Mouse (Mus musculus): Measurements from ENCODE around the gene Ifnk. TPM values are rescaled to one million over a fixed set of nuclear protein-coding genes. Genes with fewer than 3 reads are reported as not detected.
A peak's percentile ranks its signal among the peaks of the same experiment; 100 is the strongest.

The Ifnk gene
- total and polyA plus RNA-seq, 2 experiments: not detected

- no peak overlapping the region for H3K27ac ChIP-seq (replicated peaks; ENCODE audit: insufficient read depth, low read depth, low read length)
- peaks cover 23% of the 10 kb centered on the region; the same call in 1 of the 2 replicates for H3K79me2 ChIP-seq (ENCODE audit: control insufficient read depth, insufficient read depth, low read length)
- H3K9ac ChIP-seq (ENCODE audit: low read depth, low read length): no peak overlapping the region
- DNase-seq (ENCODE audit: extremely low read depth, low read depth, low spot score): no peak
- no peaks in the 10 kb centered on the region for H3K27me3 ChIP-seq (ENCODE audit: control insufficient read depth, insufficient read depth, low read length)
- TF ChIP-seq CTCF (IDR thresholded peaks at IDR 0.05; ENCODE audit: low read depth, low read length): no peak
- TF ChIP-seq POLR2A (IDR thresholded peaks at IDR 0.05; ENCODE audit: extremely low read depth, insufficient read depth, low read length): no peak
- H3K4me3 ChIP-seq (ENCODE audit: insufficient read depth, low read depth, low read length): no peak overlapping the region
- H3K4me1 ChIP-seq (ENCODE audit: control insufficient read depth, insufficient read depth, low read length): peaks cover 35% of the 10 kb centered on the region
- 92% methylated on average over 4 of the region's 4 CpGs for WGBS
- H3K36me3 ChIP-seq (ENCODE audit: control insufficient read depth, insufficient read depth, low read length): no peaks in the 10 kb centered on the region
These were observed 20.3 kb upstream of the Ifnk start for GRCm38 (mm10) chr4:35131592-35131991.

GRCm38 (mm10) chr4:35133411-35133810, 18.4 kb upstream of the Ifnk start:
- peaks cover 33% of the 10 kb centered on the region; the same call in 1 of the 2 replicates for H3K79me2 ChIP-seq (ENCODE audit: control insufficient read depth, insufficient read depth, low read length)
- peaks cover 32% of the 10 kb centered on the region for H3K4me1 ChIP-seq (ENCODE audit: control insufficient read depth, insufficient read depth, low read length)
- TF ChIP-seq POLR2A (IDR thresholded peaks at IDR 0.05; ENCODE audit: extremely low read depth, insufficient read depth, low read length) (no peak), CTCF (IDR thresholded peaks at IDR 0.05; ENCODE audit: low read depth, low read length) (peak; percentile 7; the same call in 1 of the 2 replicates)
- H3K36me3 ChIP-seq (ENCODE audit: control insufficient read depth, insufficient read depth, low read length): no peaks in the 10 kb centered on the region
- peak; percentile 89 for DNase-seq (ENCODE audit: extremely low read depth, low read depth, low spot score)
- no peaks in the 10 kb centered on the region for H3K27me3 ChIP-seq (ENCODE audit: control insufficient read depth, insufficient read depth, low read length)
- peak overlapping the region; percentile 80 for H3K27ac ChIP-seq (replicated peaks; ENCODE audit: insufficient read depth, low read depth, low read length)
- WGBS: 42% methylated on average over 4 of the region's 4 CpGs
- H3K4me3 ChIP-seq (ENCODE audit: insufficient read depth, low read depth, low read length): no peak overlapping the region
- 0 out of 2 replicates have a peak overlapping the region, but pooled peaks have one; percentile 30 for H3K9ac ChIP-seq (ENCODE audit: low read depth, low read length)

GRCm38 (mm10) chr4:35134846-35135611, 16.8 kb upstream of the Ifnk start:
- no peaks in the 10 kb centered on the region for H3K27me3 ChIP-seq (ENCODE audit: control insufficient read depth, insufficient read depth, low read length)
- TF ChIP-seq POLR2A (IDR thresholded peaks at IDR 0.05; ENCODE audit: extremely low read depth, insufficient read depth, low read length) (no peak), CTCF (IDR thresholded peaks at IDR 0.05; ENCODE audit: low read depth, low read length) (no peak)
- DNase-seq (ENCODE audit: extremely low read depth, low read depth, low spot score): peak; percentile 82
- peak overlapping the region; percentile 59 for H3K27ac ChIP-seq (replicated peaks; ENCODE audit: insufficient read depth, low read depth, low read length)
- peaks cover 28% of the 10 kb centered on the region for H3K79me2 ChIP-seq (ENCODE audit: control insufficient read depth, insufficient read depth, low read length)
- H3K4me3 ChIP-seq (ENCODE audit: insufficient read depth, low read depth, low read length): no peak overlapping the region
- H3K4me1 ChIP-seq (ENCODE audit: control insufficient read depth, insufficient read depth, low read length): peaks cover 32% of the 10 kb centered on the region
- H3K9ac ChIP-seq (ENCODE audit: low read depth, low read length): no peak overlapping the region
- no peaks in the 10 kb centered on the region for H3K36me3 ChIP-seq (ENCODE audit: control insufficient read depth, insufficient read depth, low read length)
- WGBS: 35% methylated on average over 15 of the region's 15 CpGs

- H3K36me3 ChIP-seq (ENCODE audit: control insufficient read depth, insufficient read depth, low read length): no peaks in the 10 kb centered on the region
- TF ChIP-seq POLR2A (IDR thresholded peaks at IDR 0.05; ENCODE audit: extremely low read depth, insufficient read depth, low read length) (no peak), CTCF (IDR thresholded peaks at IDR 0.05; ENCODE audit: low read depth, low read length) (no peak)
- peaks cover 32% of the 10 kb centered on the region for H3K4me1 ChIP-seq (ENCODE audit: control insufficient read depth, insufficient read depth, low read length)
- 38% methylated on average over 4 of the region's 4 CpGs for WGBS
- no peak overlapping the region for H3K9ac ChIP-seq (ENCODE audit: low read depth, low read length)
- no peaks in the 10 kb centered on the region for H3K27me3 ChIP-seq (ENCODE audit: control insufficient read depth, insufficient read depth, low read length)
- DNase-seq (ENCODE audit: extremely low read depth, low read depth, low spot score): peak; percentile 34
- peak overlapping the region; percentile 37 for H3K27ac ChIP-seq (replicated peaks; ENCODE audit: insufficient read depth, low read depth, low read length)
- H3K4me3 ChIP-seq (ENCODE audit: insufficient read depth, low read depth, low read length): no peak overlapping the region
- H3K79me2 ChIP-seq (ENCODE audit: control insufficient read depth, insufficient read depth, low read length): peaks cover 30% of the 10 kb centered on the region
These were observed 16.1 kb upstream of the Ifnk start for GRCm38 (mm10) chr4:35135806-35136205.

GRCm38 (mm10) chr4:35136996-35137395, 14.9 kb upstream of the Ifnk start:
- H3K36me3 ChIP-seq (ENCODE audit: control insufficient read depth, insufficient read depth, low read length): no peaks in the 10 kb centered on the region; the same call in 1 of the 2 replicates
- DNase-seq (ENCODE audit: extremely low read depth, low read depth, low spot score): no peak
- H3K27ac ChIP-seq (replicated peaks; ENCODE audit: insufficient read depth, low read depth, low read length): no peak overlapping the region
- WGBS: 84% methylated on average over 8 of the region's 8 CpGs
- H3K27me3 ChIP-seq (ENCODE audit: control insufficient read depth, insufficient read depth, low read length): no peaks in the 10 kb centered on the region
- no peak overlapping the region for H3K9ac ChIP-seq (ENCODE audit: low read depth, low read length)
- peaks cover 28% of the 10 kb centered on the region for H3K79me2 ChIP-seq (ENCODE audit: control insufficient read depth, insufficient read depth, low read length)
- H3K4me1 ChIP-seq (ENCODE audit: control insufficient read depth, insufficient read depth, low read length): peaks cover 29% of the 10 kb centered on the region
- H3K4me3 ChIP-seq (ENCODE audit: insufficient read depth, low read depth, low read length): no peak overlapping the region
- TF ChIP-seq POLR2A (IDR thresholded peaks at IDR 0.05; ENCODE audit: extremely low read depth, insufficient read depth, low read length) (no peak), CTCF (IDR thresholded peaks at IDR 0.05; ENCODE audit: low read depth, low read length) (no peak)

GRCm38 (mm10) chr4:35138077-35138476, 13.8 kb upstream of the Ifnk start:
- Histone ChIP-seq H3K36me3 (ENCODE audit: control insufficient read depth, insufficient read depth, low read length) (no peaks in the 10 kb centered on the region; the same call in 1 of the 2 replicates), H3K4me1 (ENCODE audit: control insufficient read depth, insufficient read depth, low read length) (peaks cover 27% of the 10 kb centered on the region), H3K9ac (ENCODE audit: low read depth, low read length) (no peak overlapping the region), H3K4me3 (ENCODE audit: insufficient read depth, low read depth, low read length) (no peak overlapping the region), H3K79me2 (ENCODE audit: control insufficient read depth, insufficient read depth, low read length) (peaks cover 26% of the 10 kb centered on the region), H3K27me3 (ENCODE audit: control insufficient read depth, insufficient read depth, low read length) (no peaks in the 10 kb centered on the region), H3K27ac (replicated peaks; ENCODE audit: insufficient read depth, low read depth, low read length) (0 out of 2 replicates have a peak overlapping the region, but pooled peaks have one; percentile 4)
- peak; percentile 73 for DNase-seq (ENCODE audit: extremely low read depth, low read depth, low spot score)
- WGBS: 42% methylated on average over 6 of the region's 6 CpGs
- TF ChIP-seq POLR2A (IDR thresholded peaks at IDR 0.05; ENCODE audit: extremely low read depth, insufficient read depth, low read length): no peak
- no peak for TF ChIP-seq CTCF (IDR thresholded peaks at IDR 0.05; ENCODE audit: low read depth, low read length)
